Mouse (Mus musculus) forebrain, postnatal 0 days (tissue): ENCODE measurements around the gene Phlpp1. TPM values are rescaled to one million over a fixed set of nuclear protein-coding genes. Genes with fewer than 3 reads are reported as not detected.

ENCODE experiments used
- ATAC-seq: fragments of 200-750 bp; cut with Nextera tagmentation; 2 replicates; pipeline ENCODE4 v1.8.0; 2017; ENCODE audit warnings: mild to moderate bottlenecking, moderate library complexity
- DNase-seq: peaks from one replicate; pipeline ENCODE4 v3.0.0-alpha.2; 2015
- H3K27ac ChIP-seq: fragments of 300-500 bp; sonication (generic); 2 replicates; pipeline ENCODE4 v1.5.1; 2014; ENCODE audit warnings: low read depth, mild to moderate bottlenecking, antibody characterized with exemption, low read length, moderate library complexity, mixed read lengths
- H3K27me3 ChIP-seq: fragments of 300-500 bp; sonication (generic); 2 replicates; pipeline ENCODE4 v1.6.1; 2014; ENCODE audit warnings: mild to moderate bottlenecking, low read length, mixed read lengths; ENCODE audit not compliant: insufficient read depth
- H3K36me3 ChIP-seq: fragments of 300-500 bp; sonication (generic); 2 replicates; pipeline ENCODE4 v1.6.1; 2014; ENCODE audit warnings: mild to moderate bottlenecking, moderate library complexity; ENCODE audit not compliant: insufficient read depth
- H3K4me1 ChIP-seq: fragments of 300-500 bp; sonication (generic); 2 replicates; pipeline ENCODE4 v1.6.1; 2014; ENCODE audit warnings: antibody characterized with exemption; ENCODE audit not compliant: insufficient read depth
- H3K4me2 ChIP-seq: fragments of 300-500 bp; sonication (generic); 2 replicates; pipeline ENCODE4 v1.6.1; 2014; ENCODE audit warnings: low read depth, mild to moderate bottlenecking, moderate library complexity
- H3K4me3 ChIP-seq: fragments of 300-500 bp; sonication (generic); 2 replicates; pipeline ENCODE4 v1.5.1; 2014; ENCODE audit warnings: low read depth, low read length, mixed read lengths
- H3K9ac ChIP-seq: fragments of 300-500 bp; sonication (generic); 2 replicates; pipeline ENCODE4 v1.6.1; 2014; ENCODE audit warnings: mild to moderate bottlenecking
- H3K9me3 ChIP-seq: fragments of 300-500 bp; sonication (generic); 2 replicates; pipeline ENCODE4 v1.6.1; 2016; ENCODE audit warnings: low read length
- CTCF ChIP-seq: sonication (generic); IDR thresholded peaks from 2 replicates; pipeline ENCODE4 v1.5.1; 2016; ENCODE audit warnings: antibody characterized with exemption, control low read depth, low read depth
- WGBS: fragments of 180-500 bp; shearing (Covaris S2); extraction: QIAGEN DNeasy Blood & Tissue Kit; methylation state at CpG from one replicate; pipeline ENCODE4 v1.1.7; 2014; 5-methylcytosine and 5-hydroxymethylcytosine counted together
- polyA plus RNA-seq: library from polyadenylated mRNA; unstranded; fragments of >200 nt; fragmentation: Nextera tagmentation; extraction: Ambion mirVana; gene quantifications from 2 replicates; pipeline ENCODE4 v1.2.1, GENCODE M21; 2015
- total RNA-seq: library from RNA; depleted of rRNA; stranded (reverse); fragments of >200 nt; gene quantifications from 2 replicates; pipeline ENCODE4 v1.2.3, GENCODE M21; 2014

Phlpp1 gene
- total and polyA plus RNA-seq, 2 experiments from 2014 or later = 5.1 to 32.5 TPM

DNA sequence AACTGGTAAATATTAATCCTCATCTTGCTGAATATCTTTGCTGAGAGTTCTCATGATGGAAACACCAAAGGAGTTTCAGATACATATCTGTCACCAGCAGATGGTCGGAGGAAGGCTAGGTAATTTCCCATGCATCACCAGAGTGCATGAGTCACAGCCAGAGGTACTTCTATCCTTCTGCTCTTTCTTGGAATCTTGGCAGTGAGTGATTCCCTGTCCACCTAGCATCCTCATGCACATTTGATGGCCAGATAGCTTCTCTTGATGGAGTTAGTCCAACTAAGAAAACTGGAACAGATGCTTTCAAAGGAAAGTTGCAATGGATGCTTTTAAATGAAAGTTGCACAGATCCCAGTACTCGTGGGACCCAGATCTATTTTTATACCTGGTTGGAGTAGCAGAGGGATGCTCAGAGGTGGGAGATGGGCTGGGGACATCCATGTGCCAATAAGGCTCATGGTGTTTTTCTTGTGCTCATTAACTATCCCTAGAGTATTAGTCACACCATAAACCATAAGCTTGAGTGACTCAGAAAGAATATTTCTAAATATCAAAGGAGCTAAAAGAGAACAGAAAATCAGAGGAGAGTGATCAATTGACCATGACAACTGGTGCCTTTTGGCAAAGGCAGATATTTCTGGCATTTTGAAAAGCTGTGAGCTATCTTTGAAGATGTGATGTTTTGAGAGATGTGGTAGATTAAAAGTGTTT, 181.4 kb downstream of the Phlpp1 start:
- no peak for DNase-seq
- no peaks in the 10 kb centered on the region for H3K9me3 ChIP-seq

GRCm38 (mm10) chr1:106353993-106354392, 182.4 kb downstream of the Phlpp1 start:
- no peak overlapping the region for H3K27ac ChIP-seq
- H3K4me1 ChIP-seq = no peaks in the 10 kb centered on the region
- no peak overlapping the region for H3K4me3 ChIP-seq
- DNase-seq = no peak
- H3K27me3 ChIP-seq = no peaks in the 10 kb centered on the region
- no peaks in the 10 kb centered on the region for H3K9me3 ChIP-seq
- WGBS = 92% methylated on average over 4 of the region's 4 CpGs
- H3K4me2 ChIP-seq = no peak overlapping the region
- no peak for TF ChIP-seq CTCF
- no peak overlapping the region for H3K9ac ChIP-seq
- ATAC-seq = no peak
- 0 out of 2 replicates have a peak, but pooled peaks cover 5% of the 10 kb centered on the region for H3K36me3 ChIP-seq

More for the DNA sequence above, 181.4 kb downstream of the Phlpp1 start:
- H3K36me3 ChIP-seq = 0 out of 2 replicates have a peak, but pooled peaks cover 5% of the 10 kb centered on the region
- H3K4me2 ChIP-seq = no peak overlapping the region
- 78% methylated on average over 2 of the region's 2 CpGs for WGBS
- no peak overlapping the region for H3K4me3 ChIP-seq
- no peak for ATAC-seq
- no peaks in the 10 kb centered on the region for H3K4me1 ChIP-seq
- H3K27ac ChIP-seq = no peak overlapping the region
- no peak for TF ChIP-seq CTCF
- no peak overlapping the region for H3K9ac ChIP-seq
- no peaks in the 10 kb centered on the region for H3K27me3 ChIP-seq

DNA sequence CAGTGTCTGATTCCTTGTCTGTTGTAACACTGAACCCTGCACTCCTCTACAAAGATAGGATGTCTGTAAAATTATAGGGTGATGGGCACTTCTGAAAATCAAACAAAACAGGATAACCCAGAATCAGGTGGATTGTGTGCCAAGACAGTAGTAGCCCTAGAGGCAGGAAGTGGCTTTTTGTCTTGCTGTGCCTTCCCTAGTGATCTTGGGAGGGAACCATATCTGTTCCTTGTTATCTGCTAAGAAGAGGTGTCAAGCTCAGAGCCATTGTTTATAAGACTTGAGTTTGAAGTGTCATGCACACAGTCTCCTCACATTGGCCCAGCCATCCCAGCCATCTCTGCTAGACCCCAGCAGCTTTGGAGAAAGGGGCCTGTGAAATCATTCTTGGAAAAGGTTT, 187.9 kb downstream of the Phlpp1 start:
- Histone ChIP-seq H3K36me3 (0 out of 2 replicates have a peak, but pooled peaks cover 3% of the 10 kb centered on the region), H3K4me3 (no peak overlapping the region)

GRCm38 (mm10) chr1:106362841-106363604, 191.5 kb downstream of the Phlpp1 start:
- no peak overlapping the region for H3K4me2 ChIP-seq
- H3K27me3 ChIP-seq = no peaks in the 10 kb centered on the region
- ATAC-seq (no peak), DNase-seq (no peak)
- H3K27ac ChIP-seq = no peak overlapping the region
- no peak overlapping the region for H3K9ac ChIP-seq
- WGBS = 93% methylated on average over 3 of the region's 3 CpGs
- TF ChIP-seq CTCF = no peak
- peaks cover 8% of the 10 kb centered on the region; the same call in 1 of the 2 replicates for H3K36me3 ChIP-seq
- no peak overlapping the region for H3K4me3 ChIP-seq
- no peaks in the 10 kb centered on the region for H3K9me3 ChIP-seq
- no peaks in the 10 kb centered on the region for H3K4me1 ChIP-seq

More for the DNA sequence above, 187.9 kb downstream of the Phlpp1 start:
- no peak overlapping the region for H3K27ac ChIP-seq
- DNase-seq (no peak), ATAC-seq (no peak)
- no peak overlapping the region for H3K9ac ChIP-seq
- H3K4me1 ChIP-seq = no peaks in the 10 kb centered on the region
- no peak for TF ChIP-seq CTCF
- H3K27me3 ChIP-seq = no peaks in the 10 kb centered on the region
- H3K4me2 ChIP-seq = no peak overlapping the region
- H3K9me3 ChIP-seq = no peaks in the 10 kb centered on the region

- 74% methylated on average over 3 of the region's 3 CpGs for WGBS
- ATAC-seq = no peak
Measured at GRCm38 (mm10) chr1:106369330-106369729, 197.8 kb downstream of the Phlpp1 start.

GRCm38 (mm10) chr1:106372446-106372845, 200.9 kb downstream of the Phlpp1 start:
- DNase-seq = no peak
- no peak for ATAC-seq
- 89% methylated on average over 2 of the region's 2 CpGs for WGBS
- no peaks in the 10 kb centered on the region for H3K27me3 ChIP-seq
- peaks cover 13% of the 10 kb centered on the region for H3K36me3 ChIP-seq
- H3K4me2 ChIP-seq = no peak overlapping the region
- H3K4me3 ChIP-seq = no peak overlapping the region
- no peak for TF ChIP-seq CTCF
- no peaks in the 10 kb centered on the region for H3K9me3 ChIP-seq
- no peak overlapping the region for H3K9ac ChIP-seq
- no peak overlapping the region for H3K27ac ChIP-seq
- H3K4me1 ChIP-seq = no peaks in the 10 kb centered on the region

More at GRCm38 (mm10) chr1:106369330-106369729, 197.8 kb downstream of the Phlpp1 start:
- Histone ChIP-seq H3K4me1 (no peaks in the 10 kb centered on the region), H3K4me2 (no peak overlapping the region), H3K27me3 (no peaks in the 10 kb centered on the region), H3K9me3 (no peaks in the 10 kb centered on the region), H3K36me3 (peaks cover 13% of the 10 kb centered on the region), H3K27ac (no peak overlapping the region), H3K4me3 (no peak overlapping the region), H3K9ac (no peak overlapping the region)
- TF ChIP-seq CTCF = no peak
- DNase-seq = no peak

GRCm38 (mm10) chr1:106373656-106374055, 202.1 kb downstream of the Phlpp1 start:
- no peak overlapping the region for H3K4me3 ChIP-seq
- no peak for TF ChIP-seq CTCF
- H3K9ac ChIP-seq = no peak overlapping the region
- H3K36me3 ChIP-seq = peaks cover 13% of the 10 kb centered on the region
- H3K4me2 ChIP-seq = no peak overlapping the region
- H3K27ac ChIP-seq = no peak overlapping the region
- H3K27me3 ChIP-seq = no peaks in the 10 kb centered on the region
- no peaks in the 10 kb centered on the region for H3K4me1 ChIP-seq
- H3K9me3 ChIP-seq = no peaks in the 10 kb centered on the region
- DNase-seq = no peak
- 97% methylated on average over 1 of the region's 1 CpGs for WGBS
- ATAC-seq = no peak
